Comparison of ENCODE assay signal across 28 mouse cellular contexts in genomic region chr10:99951316-99951715, GRCm38 (mm10).
A peak's percentile ranks its signal among the peaks of the same experiment; 100 is the strongest.
DNase-seq lines count a peak whose midpoint lies in the region; ATAC-seq and TF ChIP-seq lines count a peak whose summit lies in the region.
"Had no signal": no experiment of that assay in that cellular context is flagged by ENCODE, and none has a peak within 500 bp of the region (broad histone marks: within the 10 kb centered on the region; RNA-seq: fewer than 3 reads in every experiment).

No protein-coding gene starts in this region.

- H3K27me3 ChIP-seq in myocyte (ENCODE audit: control insufficient read depth, insufficient read depth, insufficient read length): no peaks in the 10 kb centered on the region
- H3K27me3 ChIP-seq in liver, embryonic 11.5 days (replicated peaks; ENCODE audit: control insufficient read depth, insufficient read depth, low read length): no peaks in the 10 kb centered on the region
- H3K27me3 ChIP-seq: limb, embryonic 13.5 days; liver, embryonic 13.5 days; midbrain, embryonic 13.5 days; neural tube, embryonic 15.5 days; stomach, embryonic 15.5 days had no signal

- no peak for TF ChIP-seq CTCF in gastrocnemius, adult 2 months (IDR thresholded peaks at IDR 0.05)
- TF ChIP-seq CTCF in bone marrow macrophage, adult 2 months (IDR thresholded peaks at IDR 0.05; ENCODE audit: low read depth, low read length): no peak

- H3K79me2 ChIP-seq in myocyte (ENCODE audit: control insufficient read depth, insufficient read depth): no peaks in the 10 kb centered on the region

- no peaks in the 10 kb centered on the region for H3K9me3 ChIP-seq in liver, embryonic 11.5 days (ENCODE audit: control insufficient read depth, low read length)
- H3K9me3 ChIP-seq: limb, embryonic 13.5 days; liver, embryonic 13.5 days; midbrain, embryonic 13.5 days; neural tube, embryonic 15.5 days; stomach, embryonic 15.5 days had no signal

- H3ac ChIP-seq in myocyte (ENCODE audit: control insufficient read depth, insufficient read length): no peak overlapping the region

- H3K4me3 ChIP-seq in gastrocnemius, adult 2 months: no peak overlapping the region
- no peak overlapping the region for H3K4me3 ChIP-seq in bone marrow macrophage, adult 2 months (ENCODE audit: insufficient read depth, low read length)
- H3K4me3 ChIP-seq in myocyte: no peak overlapping the region
- no peak overlapping the region for H3K4me3 ChIP-seq in liver, embryonic 11.5 days (ENCODE audit: low read depth, low read length)
- H3K4me3 ChIP-seq: limb, embryonic 13.5 days; liver, embryonic 13.5 days; midbrain, embryonic 13.5 days; neural tube, embryonic 15.5 days; stomach, embryonic 15.5 days had no signal

- H3K4me1 ChIP-seq in bone marrow macrophage, adult 2 months (ENCODE audit: control insufficient read depth, insufficient read depth, low read length): peaks cover 16% of the 10 kb centered on the region
- no peaks in the 10 kb centered on the region for H3K4me1 ChIP-seq in liver, embryonic 11.5 days (replicated peaks; ENCODE audit: control insufficient read depth, insufficient read depth, low read length)
- H3K4me1 ChIP-seq: limb, embryonic 13.5 days; liver, embryonic 13.5 days; midbrain, embryonic 13.5 days; neural tube, embryonic 15.5 days; stomach, embryonic 15.5 days had no signal

- H3K9ac ChIP-seq in liver, embryonic 11.5 days (ENCODE audit: low read depth, low read length): no peak overlapping the region
- H3K9ac ChIP-seq: limb, embryonic 13.5 days; liver, embryonic 13.5 days; midbrain, embryonic 13.5 days; neural tube, embryonic 15.5 days; stomach, embryonic 15.5 days had no signal

- 84% methylated on average over 6 of the region's 6 CpGs for WGBS in liver, embryonic 11.5 days

- intact Hi-C loops in gastrocnemius, adult 2 months (cut with DNase I): no loop called here
- intact Hi-C loops in heart, postnatal 10 days (cut with DNase I): loop anchor here (5.0 to 10.0 kb wide), 3 partner anchors 109 to 767 kb away; partner anchors contain the start of gene Csl
- intact Hi-C loops in heart, postnatal 14 days (cut with DNase I): loop anchor here (5.0 kb wide), 1 partner anchor 66 kb away; the partner anchor contains the start of gene Kitl

- ATAC-seq in liver, embryonic 11.5 days (replicated peaks; ENCODE audit: low FRiP score): no peak
- ATAC-seq: activated CD4-positive, CD25-positive, alpha-beta regulatory T cell, adult 4 months; CD4-positive, CD25-positive, alpha-beta regulatory T cell, adult 4 months; forebrain, embryonic 16.5 days; hindbrain, embryonic 16.5 days; lung, postnatal 0 days; midbrain, embryonic 13.5 days had no signal

- no peaks in the 10 kb centered on the region for H3K36me3 ChIP-seq in myocyte (ENCODE audit: control insufficient read depth, insufficient read depth)
- H3K36me3 ChIP-seq in liver, embryonic 11.5 days (ENCODE audit: control insufficient read depth, insufficient read depth, low read length): no peaks in the 10 kb centered on the region
- H3K36me3 ChIP-seq: limb, embryonic 13.5 days; liver, embryonic 13.5 days; midbrain, embryonic 13.5 days; neural tube, embryonic 15.5 days; stomach, embryonic 15.5 days had no signal

- DNase-seq in gastrocnemius, adult 2 months: no peak
- no peak for DNase-seq in gastrocnemius, adult 18-20 months (ENCODE audit: low spot score)
- DNase-seq in heart, postnatal 10 days: peak; percentile 14 to 24
- DNase-seq in heart, postnatal 14 days: no peak
- no peak for DNase-seq in urinary bladder, postnatal 36 days (ENCODE audit: low spot score in 2 of 2)
- no peak for DNase-seq in liver, embryonic 11.5 days (ENCODE audit: low spot score)
- DNase-seq: adrenal gland, postnatal 14 days; cerebellum, adult 2 months; cerebellum, postnatal 36 days; gastrocnemius, postnatal 25 days; kidney, postnatal 4 days; liver, embryonic 13.5 days; lung, adult 18-20 months; retina, postnatal 1 day; right cerebral cortex, postnatal 25 days had no signal

- H3K4me2 ChIP-seq in myocyte (ENCODE audit: low read depth): peak overlapping the region; percentile 73
- no peak overlapping the region for H3K4me2 ChIP-seq in liver, embryonic 11.5 days
- H3K4me2 ChIP-seq: limb, embryonic 13.5 days; liver, embryonic 13.5 days; midbrain, embryonic 13.5 days; neural tube, embryonic 15.5 days; stomach, embryonic 15.5 days had no signal

- H3K27ac ChIP-seq in gastrocnemius, adult 2 months: peak overlapping the region; percentile 74
- peak overlapping the region; percentile 40 for H3K27ac ChIP-seq in bone marrow macrophage, adult 2 months (ENCODE audit: insufficient read depth, low read depth, low read length)
- H3K27ac ChIP-seq in liver, embryonic 11.5 days (ENCODE audit: low read depth, low read length): no peak overlapping the region
- H3K27ac ChIP-seq: kidney, postnatal 0 days; limb, embryonic 13.5 days; liver, embryonic 13.5 days; macrophage; midbrain, embryonic 13.5 days; neural tube, embryonic 15.5 days; stomach, embryonic 15.5 days had no signal

- TF ChIP-seq POLR2A in bone marrow macrophage, adult 2 months (IDR thresholded peaks at IDR 0.05; ENCODE audit: borderline replicate concordance, low read depth, low read length): no peak
- no peak for TF ChIP-seq POLR2A in myocyte (IDR thresholded peaks at IDR 0.05; ENCODE audit: insufficient read length, low read depth)

TF ChIP-seq in myocyte, 11 proteins besides CTCF, POLR2A, EP300 and RAD21:
- TF ChIP-seq MAX (IDR thresholded peaks at IDR 0.05; ENCODE audit: low read depth) (no peak), SRF (IDR thresholded peaks at IDR 0.05; ENCODE audit: control insufficient read depth, insufficient read length, low read depth) (no peak), MYOD1 (IDR thresholded peaks at IDR 0.05; ENCODE audit: control insufficient read depth in 1 of 3, insufficient read length in 2 of 3, low read depth in 2 of 3) (no peak), TCF3 (IDR thresholded peaks at IDR 0.05; ENCODE audit: insufficient read length, low read depth) (no peak), TCF12 (IDR thresholded peaks at IDR 0.05; ENCODE audit: insufficient read depth, poor library complexity, severe bottlenecking) (no peak), E2F4 (IDR thresholded peaks at IDR 0.05; ENCODE audit: insufficient read depth) (no peak), MYOG (IDR thresholded peaks at IDR 0.05; ENCODE audit: control insufficient read depth in 1 of 3, insufficient read depth in 1 of 3, insufficient read length in 2 of 3, low read depth in 2 of 3) (no peak), USF1 (IDR thresholded peaks at IDR 0.05; ENCODE audit: low read depth) (no peak), REST (IDR thresholded peaks at IDR 0.05; ENCODE audit: insufficient read depth, insufficient read length) (no peak), POLR2AphosphoS2 (IDR thresholded peaks at IDR 0.05; ENCODE audit: insufficient read length, low read depth) (no peak), CEBPB (IDR thresholded peaks at IDR 0.05; ENCODE audit: insufficient read depth, poor library complexity, severe bottlenecking) (no peak)
TF ChIP-seq in myocyte: peak in this region for 0.

Comparison
In these comparisons a context has a peak if more than half of its experiments do, and no peak if none do; other contexts are left out.
1. DNase-seq: peak in heart, postnatal 10 days (2 of 2); none in gastrocnemius, adult 2 months (single experiment), gastrocnemius, adult 18-20 months (single experiment), heart, postnatal 14 days (0 of 2), urinary bladder, postnatal 36 days (0 of 2) and liver, embryonic 11.5 days (single experiment).